Mouse (Mus musculus): Measurements from ENCODE around the gene Fas. TPM values are rescaled to one million over a fixed set of nuclear protein-coding genes. Genes with fewer than 3 reads are reported as not detected.

Gene Fas
- polyA plus RNA-seq, 1 experiment, result 0.79 TPM

DNA sequence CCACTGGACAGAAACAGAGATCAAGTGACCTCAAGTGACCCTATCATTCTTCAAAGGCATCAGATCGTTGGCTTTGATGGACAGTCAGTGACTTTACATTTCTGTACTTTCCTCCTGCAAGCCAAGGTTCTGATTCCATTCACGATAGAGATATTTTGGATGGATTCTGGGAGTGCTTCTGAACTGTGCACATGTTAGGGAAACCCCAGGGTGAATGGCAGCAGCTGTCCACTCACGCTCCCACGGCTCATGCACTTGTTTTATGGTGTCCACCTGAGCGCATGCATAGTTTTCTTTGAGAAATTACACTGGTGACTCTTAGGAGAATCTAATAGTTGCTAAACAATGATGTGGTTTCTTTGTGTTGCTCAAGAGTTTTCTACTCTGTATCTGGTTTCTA, 34.3 kb upstream of the Fas start:
- no peak for DNase-seq (ENCODE audit: low read depth)
- no peak for TF ChIP-seq POLR2A (IDR thresholded peaks at IDR 0.05; ENCODE audit: borderline replicate concordance, extremely low read depth, insufficient read depth, insufficient read length, poor library complexity, severe bottlenecking)
- TF ChIP-seq CTCF (IDR thresholded peaks at IDR 0.05; ENCODE audit: borderline replicate concordance, extremely low read depth, insufficient read depth, insufficient read length), result no peak

DNA sequence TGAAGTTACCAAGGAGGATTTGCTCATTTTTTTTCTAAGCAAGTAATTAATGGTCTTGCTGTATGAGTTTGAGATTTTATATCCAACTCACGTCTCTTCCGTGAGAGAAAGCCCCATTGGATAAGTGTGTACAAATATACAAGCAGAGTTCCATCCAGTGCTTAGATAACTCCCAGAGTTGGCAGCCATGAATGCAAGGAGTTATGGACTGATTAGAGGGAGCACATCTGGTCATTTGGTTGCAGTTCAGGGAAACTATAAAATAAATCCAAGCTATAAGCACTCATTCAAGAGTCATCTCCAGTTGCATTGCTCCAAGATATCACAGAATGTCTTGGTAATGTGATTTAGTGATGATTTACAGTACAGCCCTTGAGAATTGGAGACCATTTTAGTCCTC, 33.5 kb upstream of the Fas start:
- TF ChIP-seq CTCF (IDR thresholded peaks at IDR 0.05; ENCODE audit: borderline replicate concordance, extremely low read depth, insufficient read depth, insufficient read length) (no peak), POLR2A (IDR thresholded peaks at IDR 0.05; ENCODE audit: borderline replicate concordance, extremely low read depth, insufficient read depth, insufficient read length, poor library complexity, severe bottlenecking) (no peak)
- no peak for DNase-seq (ENCODE audit: low read depth)

DNA sequence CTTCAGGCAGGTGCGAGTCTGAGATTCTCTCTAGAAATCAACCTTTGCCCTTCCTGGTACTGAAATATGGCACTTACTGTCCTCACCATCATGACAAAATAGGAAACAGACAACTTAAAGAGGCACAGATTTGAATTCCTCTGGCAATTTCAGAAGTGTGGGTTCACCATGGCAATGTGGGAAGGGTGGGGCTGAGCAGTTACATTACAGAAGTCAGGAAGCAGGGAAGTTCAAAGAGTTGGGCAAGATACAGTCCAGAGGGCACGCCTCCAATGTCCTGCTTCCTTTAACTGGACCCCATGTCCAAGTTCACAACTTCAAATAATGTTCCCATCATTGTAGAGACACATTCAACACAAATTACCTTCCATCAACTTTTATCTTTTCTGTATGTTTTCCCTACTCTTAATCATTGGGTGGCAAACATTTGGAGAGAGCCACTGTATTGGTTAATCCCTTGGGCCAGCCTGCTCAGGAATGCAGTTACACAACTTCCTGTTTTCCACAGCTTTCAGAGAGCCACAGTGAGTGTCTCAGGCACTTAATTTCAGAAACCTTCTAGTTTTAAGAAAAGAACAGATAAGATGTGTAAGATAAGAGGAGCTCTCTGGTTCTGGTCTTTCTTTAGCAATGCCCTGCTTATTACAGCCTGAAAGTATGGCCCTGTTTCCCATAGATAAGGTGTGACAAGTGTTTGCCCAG, 28.0 kb upstream of the Fas start:
- DNase-seq (ENCODE audit: low read depth), result no peak
- no peak for TF ChIP-seq CTCF (IDR thresholded peaks at IDR 0.05; ENCODE audit: borderline replicate concordance, extremely low read depth, insufficient read depth, insufficient read length)
- no peak for TF ChIP-seq POLR2A (IDR thresholded peaks at IDR 0.05; ENCODE audit: borderline replicate concordance, extremely low read depth, insufficient read depth, insufficient read length, poor library complexity, severe bottlenecking)

- no peak for DNase-seq (ENCODE audit: low read depth)
- no peak for TF ChIP-seq CTCF (IDR thresholded peaks at IDR 0.05; ENCODE audit: borderline replicate concordance, extremely low read depth, insufficient read depth, insufficient read length)
- no peak for TF ChIP-seq POLR2A (IDR thresholded peaks at IDR 0.05; ENCODE audit: borderline replicate concordance, extremely low read depth, insufficient read depth, insufficient read length, poor library complexity, severe bottlenecking)
Measured at GRCm38 (mm10) chr19:34265604-34266193, 24.8 kb upstream of the Fas start.

GRCm38 (mm10) chr19:34268991-34269390, 21.5 kb upstream of the Fas start:
- no peak for TF ChIP-seq POLR2A (IDR thresholded peaks at IDR 0.05; ENCODE audit: borderline replicate concordance, extremely low read depth, insufficient read depth, insufficient read length, poor library complexity, severe bottlenecking)
- TF ChIP-seq CTCF (IDR thresholded peaks at IDR 0.05; ENCODE audit: borderline replicate concordance, extremely low read depth, insufficient read depth, insufficient read length), result no peak
- DNase-seq (ENCODE audit: low read depth), result no peak

DNA sequence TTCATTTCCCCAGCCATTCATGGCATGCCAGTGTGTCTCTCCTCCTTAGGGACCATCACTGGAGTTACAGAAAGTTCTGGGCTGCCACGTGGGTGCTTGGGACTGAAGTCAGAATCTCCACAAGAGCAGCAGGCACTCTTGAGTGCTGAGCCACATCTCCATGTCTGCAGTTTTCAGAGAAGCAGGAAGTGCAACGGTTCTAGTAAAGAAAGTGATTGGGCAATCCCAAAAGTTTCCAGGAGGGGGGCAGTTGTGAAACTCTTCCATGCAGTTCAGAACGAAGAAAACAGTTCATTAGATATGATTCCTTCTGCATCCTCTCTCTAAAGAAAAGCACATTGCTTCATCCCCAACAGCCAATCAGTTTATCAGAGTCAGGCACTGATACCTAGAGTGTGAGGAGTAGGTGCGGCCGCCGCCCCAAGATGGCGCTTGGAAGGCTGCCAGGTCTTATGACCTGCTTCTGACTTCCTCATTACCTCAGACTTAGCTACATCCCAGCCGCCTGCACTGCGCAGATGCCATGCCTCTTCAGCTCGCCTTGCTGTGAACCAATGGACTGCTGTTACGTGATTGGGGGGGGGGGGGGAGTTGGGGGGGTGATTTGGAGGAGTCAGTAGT, 20.2 kb upstream of the Fas start:
- TF ChIP-seq POLR2A (IDR thresholded peaks at IDR 0.05; ENCODE audit: borderline replicate concordance, extremely low read depth, insufficient read depth, insufficient read length, poor library complexity, severe bottlenecking) (no peak), CTCF (IDR thresholded peaks at IDR 0.05; ENCODE audit: borderline replicate concordance, extremely low read depth, insufficient read depth, insufficient read length) (no peak)
- no peak for DNase-seq (ENCODE audit: low read depth)

- no peak for DNase-seq (ENCODE audit: low read depth)
- no peak for TF ChIP-seq CTCF (IDR thresholded peaks at IDR 0.05; ENCODE audit: borderline replicate concordance, extremely low read depth, insufficient read depth, insufficient read length)
- no peak for TF ChIP-seq POLR2A (IDR thresholded peaks at IDR 0.05; ENCODE audit: borderline replicate concordance, extremely low read depth, insufficient read depth, insufficient read length, poor library complexity, severe bottlenecking)
Measured at GRCm38 (mm10) chr19:34270824-34271464, 19.5 kb upstream of the Fas start.

DNA sequence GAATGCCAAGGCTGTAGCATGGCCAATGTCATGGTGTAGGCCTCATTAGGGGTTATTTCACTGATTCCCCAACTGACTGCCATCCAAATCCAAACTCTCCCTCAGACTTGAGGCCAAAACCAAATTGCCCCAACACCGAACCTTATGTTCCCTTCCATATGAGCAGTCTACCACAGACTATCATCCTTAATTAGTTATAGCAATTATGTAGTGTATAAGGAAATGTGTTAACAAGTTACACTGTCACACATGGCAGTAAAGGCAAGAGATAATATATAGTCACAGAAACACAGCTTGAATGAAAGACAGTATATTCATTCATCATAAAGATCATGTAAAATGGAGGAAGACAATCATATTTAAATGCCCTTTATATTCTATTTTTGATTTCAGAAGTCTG, 17.4 kb upstream of the Fas start:
- peak; percentile 26 for DNase-seq (ENCODE audit: low read depth)
- TF ChIP-seq POLR2A (IDR thresholded peaks at IDR 0.05; ENCODE audit: borderline replicate concordance, extremely low read depth, insufficient read depth, insufficient read length, poor library complexity, severe bottlenecking), result no peak

GRCm38 (mm10) chr19:34278078-34278477, 12.4 kb upstream of the Fas start:
- no peak for TF ChIP-seq CTCF (IDR thresholded peaks at IDR 0.05; ENCODE audit: borderline replicate concordance, extremely low read depth, insufficient read depth, insufficient read length)
- TF ChIP-seq POLR2A (IDR thresholded peaks at IDR 0.05; ENCODE audit: borderline replicate concordance, extremely low read depth, insufficient read depth, insufficient read length, poor library complexity, severe bottlenecking), result no peak
- DNase-seq (ENCODE audit: low read depth), result no peak

- TF ChIP-seq POLR2A (IDR thresholded peaks at IDR 0.05; ENCODE audit: borderline replicate concordance, extremely low read depth, insufficient read depth, insufficient read length, poor library complexity, severe bottlenecking) (no peak), CTCF (IDR thresholded peaks at IDR 0.05; ENCODE audit: borderline replicate concordance, extremely low read depth, insufficient read depth, insufficient read length) (no peak)
- DNase-seq (ENCODE audit: low read depth), result no peak
Measured at GRCm38 (mm10) chr19:34283614-34284013, 6.9 kb upstream of the Fas start.

DNA sequence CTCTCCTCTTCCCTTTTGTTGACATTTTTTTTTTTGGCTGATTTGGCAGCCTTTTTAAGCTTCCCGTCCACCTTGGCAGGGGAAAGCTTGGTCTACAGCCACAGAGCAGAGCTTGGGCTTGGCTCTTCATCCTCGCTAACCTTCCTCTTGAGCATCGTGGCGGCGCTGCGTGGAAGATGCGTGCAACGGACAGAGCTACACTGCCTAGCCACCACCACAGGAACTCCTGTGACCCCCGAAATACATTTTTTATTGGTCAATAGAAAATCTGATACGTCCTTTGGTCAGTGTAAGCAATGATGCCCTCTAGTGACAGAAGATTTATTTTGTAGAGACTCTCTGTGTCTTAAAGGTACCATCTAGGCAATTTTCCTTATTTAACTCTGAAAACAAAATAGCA, 6.1 kb upstream of the Fas start:
- no peak for TF ChIP-seq CTCF (IDR thresholded peaks at IDR 0.05; ENCODE audit: borderline replicate concordance, extremely low read depth, insufficient read depth, insufficient read length)
- no peak for TF ChIP-seq POLR2A (IDR thresholded peaks at IDR 0.05; ENCODE audit: borderline replicate concordance, extremely low read depth, insufficient read depth, insufficient read length, poor library complexity, severe bottlenecking)
- no peak for DNase-seq (ENCODE audit: low read depth)

All from brain, embryonic 14.5 days (tissue).